Mouse (Mus musculus): ENCODE data around the gene Dgat2. TPM values are rescaled to one million over a fixed set of nuclear protein-coding genes. Genes with fewer than 3 reads are reported as not detected.
A peak's percentile ranks its signal among the peaks of the same experiment; 100 is the strongest.

Gene Dgat2
- polyA plus RNA-seq, 1 experiment from 2014 or later, result 10.6 TPM

DNA sequence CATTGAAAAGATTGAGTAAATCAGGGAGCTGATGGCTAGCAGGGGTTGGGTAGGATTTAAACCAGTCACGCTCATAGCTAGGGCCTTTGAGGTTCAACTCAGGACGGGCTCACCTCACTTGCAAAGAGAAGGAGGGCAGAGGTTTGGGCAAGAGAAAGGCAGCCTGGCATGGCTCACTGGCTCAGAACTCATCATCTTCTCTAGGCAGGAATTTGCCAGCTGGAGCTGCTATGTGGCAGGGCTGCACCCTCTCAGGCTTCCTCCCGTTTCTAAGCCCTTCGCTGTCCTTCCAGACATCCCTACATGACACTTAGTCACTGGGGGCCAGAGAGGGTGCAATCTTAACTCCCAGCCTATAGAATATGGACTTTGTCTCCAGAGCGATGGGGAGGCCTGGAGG lies 4.9 kb upstream of the Dgat2 start:
- Histone ChIP-seq H3K4me2 (ENCODE audit: low read depth, severe bottlenecking) (no peak overlapping the region), H3K4me1 (ENCODE audit: control insufficient read depth, insufficient read depth, low read length) (no peaks in the 10 kb centered on the region), H3K27me3 (ENCODE audit: control insufficient read depth, insufficient read depth, low read length) (no peaks in the 10 kb centered on the region), H3K4me3 (ENCODE audit: low read depth, low read length) (no peak overlapping the region), H3K9ac (ENCODE audit: low read length) (no peak overlapping the region), H3K9me3 (ENCODE audit: control insufficient read depth, low read length) (no peaks in the 10 kb centered on the region), H3K27ac (replicated peaks; ENCODE audit: low read depth, low read length) (no peak overlapping the region), H3K36me3 (ENCODE audit: control insufficient read depth, insufficient read depth, low read length) (no peaks in the 10 kb centered on the region)
- 80% methylated on average over 5 of the region's 5 CpGs for WGBS
- no peak for ATAC-seq (ENCODE audit: insufficient number of reproducible peaks, low FRiP score, low TSS enrichment, low read depth)
- DNase-seq (ENCODE audit: low spot score), result no peak

DNA sequence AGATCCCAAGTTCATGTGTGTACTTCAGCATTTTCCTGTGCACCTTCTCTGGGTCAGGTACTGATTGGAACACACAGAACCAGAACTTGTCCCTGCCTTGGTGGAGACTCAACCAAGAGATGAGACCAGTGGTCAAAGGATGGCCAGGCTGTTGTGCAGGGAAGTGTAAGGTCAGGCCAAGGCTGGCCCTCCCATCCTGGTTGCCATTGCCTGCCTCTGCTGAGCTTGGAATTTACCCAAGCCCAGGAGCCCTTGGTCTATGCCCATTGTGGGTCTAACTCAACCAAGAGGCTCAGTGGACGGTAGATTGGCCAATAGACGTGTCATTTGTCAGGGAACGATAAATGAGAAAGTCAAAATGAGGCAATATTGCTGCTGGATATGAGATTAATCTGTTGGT lies 2.9 kb upstream of the Dgat2 start:
- DNase-seq (ENCODE audit: low spot score) (no peak), ATAC-seq (ENCODE audit: insufficient number of reproducible peaks, low FRiP score, low TSS enrichment, low read depth) (no peak)
- H3K4me3 ChIP-seq (ENCODE audit: low read depth, low read length), result no peak overlapping the region
- H3K27ac ChIP-seq (replicated peaks; ENCODE audit: low read depth, low read length), result no peak overlapping the region
- H3K4me1 ChIP-seq (ENCODE audit: control insufficient read depth, insufficient read depth, low read length), result no peaks in the 10 kb centered on the region
- no peak overlapping the region for H3K4me2 ChIP-seq (ENCODE audit: low read depth, severe bottlenecking)
- H3K27me3 ChIP-seq (ENCODE audit: control insufficient read depth, insufficient read depth, low read length), result no peaks in the 10 kb centered on the region
- H3K9me3 ChIP-seq (ENCODE audit: control insufficient read depth, low read length), result no peaks in the 10 kb centered on the region
- H3K36me3 ChIP-seq (ENCODE audit: control insufficient read depth, insufficient read depth, low read length), result no peaks in the 10 kb centered on the region
- H3K9ac ChIP-seq (ENCODE audit: low read length), result no peak overlapping the region
- WGBS, result 84% methylated on average over 3 of the region's 3 CpGs

DNA sequence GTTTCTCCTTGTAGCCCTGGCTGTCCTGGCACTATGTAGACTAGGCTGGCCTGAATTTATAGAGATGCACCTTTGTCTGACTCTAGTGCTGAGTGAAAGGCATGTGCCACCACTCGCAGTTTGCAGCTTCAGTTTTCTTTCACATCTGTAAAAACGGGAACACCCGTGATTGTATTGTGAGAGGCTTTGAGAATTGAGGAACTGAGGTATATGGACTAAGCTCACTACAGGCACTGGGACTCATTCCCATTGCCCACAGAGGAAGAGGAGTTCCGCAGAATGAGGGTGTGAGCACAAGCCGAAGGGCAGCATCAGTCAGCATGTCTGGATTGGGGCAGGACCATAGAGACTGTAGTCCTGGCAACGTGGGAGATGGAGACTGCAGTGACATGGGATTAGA lies 1.2 kb upstream of the Dgat2 start:
- no peaks in the 10 kb centered on the region for H3K9me3 ChIP-seq (ENCODE audit: control insufficient read depth, low read length)
- DNase-seq (ENCODE audit: low spot score) (no peak), ATAC-seq (ENCODE audit: insufficient number of reproducible peaks, low FRiP score, low TSS enrichment, low read depth) (no peak)
- H3K4me1 ChIP-seq (ENCODE audit: control insufficient read depth, insufficient read depth, low read length), result no peaks in the 10 kb centered on the region
- no peak overlapping the region for H3K27ac ChIP-seq (replicated peaks; ENCODE audit: low read depth, low read length)
- 79% methylated on average over 6 of the region's 6 CpGs for WGBS
- no peaks in the 10 kb centered on the region for H3K36me3 ChIP-seq (ENCODE audit: control insufficient read depth, insufficient read depth, low read length)
- no peak overlapping the region for H3K4me2 ChIP-seq (ENCODE audit: low read depth, severe bottlenecking)
- no peaks in the 10 kb centered on the region for H3K27me3 ChIP-seq (ENCODE audit: control insufficient read depth, insufficient read depth, low read length)
- H3K4me3 ChIP-seq (ENCODE audit: low read depth, low read length), result no peak overlapping the region
- no peak overlapping the region for H3K9ac ChIP-seq (ENCODE audit: low read length)

DNA sequence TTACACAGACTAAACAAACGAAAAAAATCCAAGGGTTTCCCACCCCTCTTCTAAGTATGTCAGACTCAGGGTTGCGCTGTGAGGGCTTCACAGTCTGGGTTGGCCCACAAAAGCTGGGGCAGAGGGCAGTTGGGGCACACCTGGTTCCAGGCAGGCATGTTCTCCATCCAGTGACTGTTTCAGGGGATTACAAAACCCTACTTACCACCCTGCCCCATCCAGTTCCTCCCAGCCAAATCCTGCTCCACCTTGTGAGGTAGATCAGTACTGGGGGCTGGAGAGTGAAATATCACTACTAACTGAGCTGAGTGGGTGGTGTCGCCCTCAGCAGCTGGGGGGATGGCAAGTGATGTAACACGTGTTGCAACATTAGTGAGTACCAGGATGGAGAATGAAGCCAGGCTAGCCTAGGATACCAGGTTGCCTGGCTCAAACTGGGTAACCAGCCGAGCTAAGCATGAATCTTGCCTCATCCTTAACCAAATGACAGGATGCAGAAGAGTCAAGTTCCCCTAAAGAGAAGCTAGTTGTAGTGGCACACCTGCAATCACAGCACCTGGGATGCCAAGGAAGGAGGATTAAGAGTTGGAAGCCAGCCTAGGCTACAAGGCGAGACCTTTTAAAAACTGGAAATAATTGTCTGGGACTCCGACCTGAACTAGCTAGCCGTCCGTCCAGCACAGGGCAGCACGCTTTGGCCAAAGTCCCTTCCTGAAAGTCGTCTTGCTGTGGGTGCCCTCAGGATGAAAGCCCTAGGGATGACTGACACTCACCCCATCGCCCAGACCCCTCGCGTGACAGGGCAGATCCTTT lies 694 bp downstream of the Dgat2 start:
- Histone ChIP-seq H3K9ac (ENCODE audit: low read length) (peak overlapping the region; percentile 83), H3K36me3 (ENCODE audit: control insufficient read depth, insufficient read depth, low read length) (no peaks in the 10 kb centered on the region), H3K4me1 (ENCODE audit: control insufficient read depth, insufficient read depth, low read length) (no peaks in the 10 kb centered on the region), H3K4me3 (ENCODE audit: low read depth, low read length) (peak overlapping the region; percentile 67), H3K4me2 (ENCODE audit: low read depth, severe bottlenecking) (peak overlapping the region; percentile 95), H3K27me3 (ENCODE audit: control insufficient read depth, insufficient read depth, low read length) (no peaks in the 10 kb centered on the region), H3K9me3 (ENCODE audit: control insufficient read depth, low read length) (no peaks in the 10 kb centered on the region), H3K27ac (replicated peaks; ENCODE audit: low read depth, low read length) (no peak overlapping the region)
- ATAC-seq (ENCODE audit: insufficient number of reproducible peaks, low FRiP score, low TSS enrichment, low read depth) (peak; percentile 1; the same call in 1 of the 2 replicates), DNase-seq (ENCODE audit: low spot score) (no peak)
- WGBS, result 22% methylated on average over 14 of the region's 14 CpGs

DNA sequence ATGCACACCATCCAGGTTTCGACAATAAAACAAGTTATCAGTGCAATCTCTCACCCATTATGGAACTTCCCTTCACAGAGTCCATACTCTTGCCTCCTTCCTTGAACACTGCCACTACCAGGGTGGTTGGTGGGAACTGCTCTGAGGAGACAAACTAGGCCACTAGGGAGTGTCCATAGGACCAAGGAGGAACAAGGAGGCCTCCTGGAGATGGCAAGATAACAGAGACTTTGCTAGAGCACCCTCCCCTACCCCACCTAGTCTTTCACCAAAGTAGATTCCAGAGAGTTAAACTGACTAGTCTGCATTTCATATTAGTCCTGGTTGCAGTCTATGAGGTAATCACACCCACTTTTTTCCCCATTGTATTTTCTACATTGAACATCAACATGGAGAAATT lies 2.4 kb downstream of the Dgat2 start:
- H3K27ac ChIP-seq (replicated peaks; ENCODE audit: low read depth, low read length), result no peak overlapping the region
- H3K4me3 ChIP-seq (ENCODE audit: low read depth, low read length), result no peak overlapping the region
- ATAC-seq (ENCODE audit: insufficient number of reproducible peaks, low FRiP score, low TSS enrichment, low read depth) (no peak), DNase-seq (ENCODE audit: low spot score) (no peak)
- no peaks in the 10 kb centered on the region for H3K9me3 ChIP-seq (ENCODE audit: control insufficient read depth, low read length)
- no peaks in the 10 kb centered on the region for H3K27me3 ChIP-seq (ENCODE audit: control insufficient read depth, insufficient read depth, low read length)
- H3K4me1 ChIP-seq (ENCODE audit: control insufficient read depth, insufficient read depth, low read length), result no peaks in the 10 kb centered on the region
- H3K9ac ChIP-seq (ENCODE audit: low read length), result no peak overlapping the region
- H3K4me2 ChIP-seq (ENCODE audit: low read depth, severe bottlenecking), result no peak overlapping the region
- 91% methylated on average over 1 of the region's 1 CpGs for WGBS
- H3K36me3 ChIP-seq (ENCODE audit: control insufficient read depth, insufficient read depth, low read length), result no peaks in the 10 kb centered on the region

DNA sequence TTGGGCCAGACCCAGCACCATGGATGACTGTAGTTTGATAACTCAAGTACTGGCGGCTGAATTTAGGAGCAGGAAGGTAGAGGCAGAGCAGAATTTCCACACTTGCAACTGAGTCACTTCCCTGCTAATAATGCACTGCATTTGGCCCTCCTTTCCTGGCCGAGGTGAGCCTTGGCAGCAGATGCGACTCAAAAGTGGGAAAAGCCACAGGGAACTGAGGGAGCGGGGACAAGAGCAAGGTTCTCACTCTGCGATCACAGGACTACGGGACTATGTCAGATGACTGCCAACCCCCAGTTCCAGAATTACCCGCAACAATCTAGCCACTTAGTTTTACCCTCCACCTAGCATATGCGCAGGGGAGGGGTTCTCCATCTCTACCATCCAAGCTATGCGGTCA lies 3.2 kb downstream of the Dgat2 start:
- no peak overlapping the region for H3K27ac ChIP-seq (replicated peaks; ENCODE audit: low read depth, low read length)
- no peaks in the 10 kb centered on the region for H3K36me3 ChIP-seq (ENCODE audit: control insufficient read depth, insufficient read depth, low read length)
- H3K27me3 ChIP-seq (ENCODE audit: control insufficient read depth, insufficient read depth, low read length), result no peaks in the 10 kb centered on the region
- no peaks in the 10 kb centered on the region for H3K4me1 ChIP-seq (ENCODE audit: control insufficient read depth, insufficient read depth, low read length)
- 91% methylated on average over 9 of the region's 9 CpGs for WGBS
- H3K4me2 ChIP-seq (ENCODE audit: low read depth, severe bottlenecking), result no peak overlapping the region
- no peak overlapping the region for H3K4me3 ChIP-seq (ENCODE audit: low read depth, low read length)
- H3K9ac ChIP-seq (ENCODE audit: low read length), result no peak overlapping the region
- ATAC-seq (ENCODE audit: insufficient number of reproducible peaks, low FRiP score, low TSS enrichment, low read depth) (no peak), DNase-seq (ENCODE audit: low spot score) (no peak)
- no peaks in the 10 kb centered on the region for H3K9me3 ChIP-seq (ENCODE audit: control insufficient read depth, low read length)

DNA sequence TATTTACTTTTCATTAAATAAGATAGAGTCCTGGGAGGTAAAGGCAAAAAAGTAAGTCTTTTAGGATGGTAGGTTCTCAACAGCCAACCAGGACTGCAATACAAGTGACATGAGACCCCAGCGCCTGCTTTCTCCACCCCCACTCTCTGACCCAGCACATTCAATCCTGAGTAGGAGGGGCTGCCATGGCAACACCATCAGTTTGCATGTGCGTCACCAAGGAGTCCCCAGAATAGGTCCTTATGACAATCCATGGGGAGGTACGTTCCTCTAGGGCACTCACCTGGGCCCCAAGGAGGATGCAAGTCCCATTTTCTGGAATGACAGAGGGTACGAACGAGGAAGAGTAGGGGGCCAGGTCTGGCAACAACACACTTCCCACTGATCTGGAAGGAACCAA lies 5.1 kb downstream of the Dgat2 start:
- Histone ChIP-seq H3K27ac (replicated peaks; ENCODE audit: low read depth, low read length) (no peak overlapping the region), H3K27me3 (ENCODE audit: control insufficient read depth, insufficient read depth, low read length) (no peaks in the 10 kb centered on the region), H3K4me2 (ENCODE audit: low read depth, severe bottlenecking) (no peak overlapping the region), H3K4me1 (ENCODE audit: control insufficient read depth, insufficient read depth, low read length) (no peaks in the 10 kb centered on the region), H3K36me3 (ENCODE audit: control insufficient read depth, insufficient read depth, low read length) (no peaks in the 10 kb centered on the region), H3K4me3 (ENCODE audit: low read depth, low read length) (no peak overlapping the region), H3K9me3 (ENCODE audit: control insufficient read depth, low read length) (no peaks in the 10 kb centered on the region), H3K9ac (ENCODE audit: low read length) (no peak overlapping the region)
- WGBS, result 84% methylated on average over 5 of the region's 5 CpGs
- ATAC-seq (ENCODE audit: insufficient number of reproducible peaks, low FRiP score, low TSS enrichment, low read depth) (no peak), DNase-seq (ENCODE audit: low spot score) (no peak)

DNA sequence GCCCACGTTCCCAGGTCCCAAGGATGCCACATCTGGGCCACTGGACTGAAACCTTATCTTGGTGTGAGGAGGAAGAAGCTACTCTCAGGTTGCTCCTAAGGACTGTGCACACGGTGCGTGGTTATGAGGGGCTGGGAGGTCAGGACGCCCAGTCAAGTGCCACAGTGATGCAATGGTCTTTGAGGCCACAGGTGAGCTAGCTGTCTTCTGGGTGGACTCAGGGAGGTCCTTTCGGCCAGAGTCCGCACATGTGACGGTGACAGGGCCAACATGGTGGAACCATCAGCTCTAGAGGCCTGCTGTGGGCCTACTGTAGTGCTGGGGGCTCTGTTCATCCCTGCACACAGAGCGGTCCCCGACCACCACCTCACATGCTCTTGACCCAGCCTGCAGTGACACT lies 6.9 kb downstream of the Dgat2 start:
- Histone ChIP-seq H3K27me3 (ENCODE audit: control insufficient read depth, insufficient read depth, low read length) (no peaks in the 10 kb centered on the region), H3K36me3 (ENCODE audit: control insufficient read depth, insufficient read depth, low read length) (no peaks in the 10 kb centered on the region), H3K9ac (ENCODE audit: low read length) (no peak overlapping the region), H3K9me3 (ENCODE audit: control insufficient read depth, low read length) (no peaks in the 10 kb centered on the region), H3K4me3 (ENCODE audit: low read depth, low read length) (no peak overlapping the region), H3K4me2 (ENCODE audit: low read depth, severe bottlenecking) (no peak overlapping the region), H3K27ac (replicated peaks; ENCODE audit: low read depth, low read length) (no peak overlapping the region), H3K4me1 (ENCODE audit: control insufficient read depth, insufficient read depth, low read length) (no peaks in the 10 kb centered on the region)
- 86% methylated on average over 9 of the region's 9 CpGs for WGBS
- DNase-seq (ENCODE audit: low spot score) (no peak), ATAC-seq (ENCODE audit: insufficient number of reproducible peaks, low FRiP score, low TSS enrichment, low read depth) (no peak)

DNA sequence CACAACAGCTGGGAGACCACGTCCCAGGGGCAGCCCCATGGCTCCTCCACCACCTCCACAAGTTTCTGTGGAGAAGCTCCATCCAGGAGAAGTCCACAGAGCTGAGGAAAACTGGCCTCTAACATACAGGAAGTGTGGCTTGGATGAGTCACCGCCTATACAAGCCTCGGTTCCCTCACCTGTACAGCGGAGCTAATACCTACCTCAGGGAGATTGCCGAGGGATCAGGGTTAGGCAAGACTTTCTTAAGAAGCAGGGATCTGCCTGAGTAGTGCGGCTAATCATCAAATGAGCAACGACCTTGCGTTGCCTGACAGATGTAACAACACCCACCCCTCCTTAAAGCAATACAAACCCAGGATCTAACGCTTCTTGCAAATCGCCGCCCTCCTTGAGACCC lies 7.4 kb downstream of the Dgat2 start:
- H3K9me3 ChIP-seq (ENCODE audit: control insufficient read depth, low read length), result no peaks in the 10 kb centered on the region
- no peaks in the 10 kb centered on the region for H3K36me3 ChIP-seq (ENCODE audit: control insufficient read depth, insufficient read depth, low read length)
- H3K27me3 ChIP-seq (ENCODE audit: control insufficient read depth, insufficient read depth, low read length), result no peaks in the 10 kb centered on the region
- 77% methylated on average over 11 of the region's 11 CpGs for WGBS
- H3K4me2 ChIP-seq (ENCODE audit: low read depth, severe bottlenecking), result no peak overlapping the region
- ATAC-seq (ENCODE audit: insufficient number of reproducible peaks, low FRiP score, low TSS enrichment, low read depth) (no peak), DNase-seq (ENCODE audit: low spot score) (no peak)
- no peaks in the 10 kb centered on the region for H3K4me1 ChIP-seq (ENCODE audit: control insufficient read depth, insufficient read depth, low read length)
- no peak overlapping the region for H3K4me3 ChIP-seq (ENCODE audit: low read depth, low read length)
- no peak overlapping the region for H3K27ac ChIP-seq (replicated peaks; ENCODE audit: low read depth, low read length)
- H3K9ac ChIP-seq (ENCODE audit: low read length), result no peak overlapping the region
